Mouse (Mus musculus): Measurements from ENCODE around the gene Fam89b. TPM values are rescaled to one million over a fixed set of nuclear protein-coding genes. Genes with fewer than 3 reads are reported as not detected.

Gene Fam89b
- 167 and 176 TPM in 2 replicates for polyA plus RNA-seq (2012; ENCODE audit: insufficient read depth, insufficient read length, missing spikeins)

DNA sequence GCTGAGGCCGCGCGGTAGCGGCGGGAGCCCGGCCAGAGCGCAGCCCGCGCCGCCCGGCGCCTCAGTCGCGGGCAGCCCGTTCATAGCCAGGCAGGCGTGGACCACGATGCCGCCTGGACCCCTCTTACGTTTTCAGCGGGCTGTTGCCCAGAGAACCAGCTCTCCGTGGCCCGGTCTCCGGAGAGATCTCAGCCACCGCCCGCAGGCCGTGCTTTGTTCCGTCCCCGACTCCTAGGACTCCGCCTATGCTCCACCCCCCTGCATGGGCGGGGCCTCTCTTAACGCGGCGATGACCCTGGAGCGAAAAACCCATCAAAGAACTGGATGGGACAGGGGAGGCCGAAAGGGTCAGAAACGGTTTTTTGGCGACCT, at the start of gene Fam89b:
TSS of gene Fam89b (minus strand) at position 210 of the 372 bp plus-strand sequence.
- peak within 1 kb of the TSS; percentile 87 for H3K27ac ChIP-seq (ENCODE audit: insufficient read depth, low read depth, low read length)
- TF ChIP-seq CTCF (IDR thresholded peaks at IDR 0.05; ENCODE audit: low read depth, low read length) (no peak), POLR2A (IDR thresholded peaks at IDR 0.05; ENCODE audit: borderline replicate concordance, low read depth, low read length) (peak; percentile 93)
- peaks cover 14% of the 10 kb centered on the region; the same call in 1 of the 2 replicates for H3K4me1 ChIP-seq (ENCODE audit: control insufficient read depth, insufficient read depth, low read length)
- peak within 1 kb of the TSS; percentile 96 for H3K4me3 ChIP-seq (ENCODE audit: insufficient read depth, low read length)

DNA sequence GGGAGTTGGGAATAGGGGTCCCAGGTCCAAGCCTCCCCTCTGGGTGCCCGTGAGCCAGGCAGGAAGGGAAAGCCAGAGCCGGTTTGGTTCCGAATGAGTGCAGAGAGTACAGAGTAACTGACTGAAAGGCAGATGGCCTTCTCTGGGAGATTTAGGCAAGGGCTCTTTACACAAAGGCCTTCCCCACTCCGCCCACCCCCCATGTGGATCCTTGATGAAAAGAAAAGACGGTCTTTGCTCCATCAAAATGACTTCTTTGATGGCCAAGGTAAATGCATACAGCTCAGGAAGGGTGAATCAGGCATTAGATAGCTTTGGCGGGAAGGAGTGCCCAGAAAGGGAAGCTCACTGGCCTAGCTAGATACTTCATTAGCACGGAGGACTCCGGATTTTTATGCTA, 48.9 kb upstream of the Fam89b start:
- H3K4me1 ChIP-seq (ENCODE audit: control insufficient read depth, insufficient read depth, low read length): peaks cover 11% of the 10 kb centered on the region
- no peak overlapping the region for H3K4me3 ChIP-seq (ENCODE audit: insufficient read depth, low read length)
- no peak overlapping the region for H3K27ac ChIP-seq (ENCODE audit: insufficient read depth, low read depth, low read length)
- TF ChIP-seq CTCF (IDR thresholded peaks at IDR 0.05; ENCODE audit: low read depth, low read length): no peak

DNA sequence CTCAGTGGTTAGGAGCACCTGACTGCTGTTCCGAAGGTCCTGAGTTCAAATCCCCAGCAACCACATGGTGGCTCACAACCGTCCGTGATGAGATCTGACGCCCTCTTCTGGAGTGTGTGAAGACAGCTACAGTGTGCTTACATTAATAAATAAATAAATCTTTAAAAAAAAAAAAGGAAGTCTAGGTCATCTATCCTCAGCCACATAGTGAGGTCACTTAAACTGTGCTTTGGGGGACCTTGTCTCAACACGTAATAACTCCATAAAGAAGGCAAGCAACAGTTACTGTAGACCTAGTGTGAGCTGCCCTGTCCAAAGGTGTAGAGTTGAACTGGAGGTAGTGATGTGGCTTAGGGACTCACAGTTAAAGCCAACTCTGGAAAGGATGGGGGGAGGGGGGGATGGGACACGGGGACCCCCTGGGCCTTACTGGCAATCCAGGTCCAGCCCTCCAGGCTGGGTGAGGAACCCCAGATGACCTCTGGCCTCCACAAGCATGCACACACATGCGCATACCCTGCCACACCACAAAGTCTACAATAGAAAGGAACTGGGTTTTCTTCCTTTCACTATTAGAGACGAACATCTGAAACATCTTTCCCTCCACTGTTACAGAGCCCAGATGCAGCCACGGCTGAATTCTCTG, 48.1 kb upstream of the Fam89b start:
- H3K4me1 ChIP-seq (ENCODE audit: control insufficient read depth, insufficient read depth, low read length): peaks cover 11% of the 10 kb centered on the region
- TF ChIP-seq CTCF (IDR thresholded peaks at IDR 0.05; ENCODE audit: low read depth, low read length): peak; percentile 44; the same call in 1 of the 2 replicates
- TF ChIP-seq POLR2A (IDR thresholded peaks at IDR 0.05; ENCODE audit: borderline replicate concordance, low read depth, low read length): no peak
- H3K27ac ChIP-seq (ENCODE audit: insufficient read depth, low read depth, low read length): no peak overlapping the region
- no peak overlapping the region for H3K4me3 ChIP-seq (ENCODE audit: insufficient read depth, low read length)

DNA sequence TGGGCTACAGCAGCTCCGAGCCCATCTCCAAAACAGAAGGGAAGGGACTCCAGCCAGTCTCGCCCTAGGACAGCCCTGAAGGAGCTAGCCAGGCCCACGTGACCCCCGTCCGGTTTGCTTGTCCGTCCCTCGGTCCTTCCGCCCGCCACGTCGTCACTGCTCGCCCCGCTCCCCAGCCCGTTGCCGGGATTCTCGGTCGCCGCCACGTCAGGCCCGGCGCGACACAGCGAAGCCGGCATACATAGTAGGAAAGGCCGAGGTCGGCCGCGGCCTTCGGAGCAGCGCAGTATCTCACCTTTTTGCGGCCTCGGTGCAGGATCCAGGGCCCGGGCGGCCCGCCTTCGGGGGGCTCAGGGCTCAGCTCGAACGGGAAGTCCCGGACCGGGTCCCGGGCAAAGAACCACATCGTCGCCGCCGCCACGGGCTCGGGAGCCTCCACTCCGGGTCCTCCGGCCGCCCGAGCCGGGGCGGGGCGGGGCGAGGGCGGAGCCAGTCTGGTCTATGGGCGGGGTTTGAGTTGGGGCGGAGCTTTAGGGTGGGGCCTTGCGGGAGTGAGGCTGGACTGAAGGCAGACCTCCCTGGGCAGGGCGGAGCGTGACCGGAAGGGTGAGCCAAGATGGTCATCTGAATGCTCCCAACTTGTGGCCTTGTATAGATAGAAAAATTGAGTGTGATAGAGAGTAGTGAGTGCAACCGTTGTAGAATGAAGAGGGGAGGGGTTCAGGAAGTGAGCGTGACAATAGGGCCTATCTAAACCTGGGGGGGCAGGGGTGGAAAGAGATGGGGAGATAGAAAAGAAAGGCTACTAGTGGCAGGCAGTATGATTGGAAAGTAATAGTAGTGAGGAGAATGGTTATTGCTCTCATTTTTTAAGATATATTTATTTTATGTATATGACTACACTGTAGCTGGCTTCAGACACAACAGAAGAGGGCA, 41.7 kb upstream of the Fam89b start, which contains the start of gene Scyl1:
TSS of gene Scyl1 (minus strand) at position 495 of the 936 bp plus-strand sequence.
- TF ChIP-seq CTCF (IDR thresholded peaks at IDR 0.05; ENCODE audit: low read depth, low read length) (no peak), POLR2A (IDR thresholded peaks at IDR 0.05; ENCODE audit: borderline replicate concordance, low read depth, low read length) (no peak)
- Histone ChIP-seq H3K27ac (ENCODE audit: insufficient read depth, low read depth, low read length) (peak within 1 kb of the TSS; percentile 79), H3K4me3 (ENCODE audit: insufficient read depth, low read length) (peak within 1 kb of the TSS; percentile 80), H3K4me1 (ENCODE audit: control insufficient read depth, insufficient read depth, low read length) (peaks cover 8% of the 10 kb centered on the region)

DNA sequence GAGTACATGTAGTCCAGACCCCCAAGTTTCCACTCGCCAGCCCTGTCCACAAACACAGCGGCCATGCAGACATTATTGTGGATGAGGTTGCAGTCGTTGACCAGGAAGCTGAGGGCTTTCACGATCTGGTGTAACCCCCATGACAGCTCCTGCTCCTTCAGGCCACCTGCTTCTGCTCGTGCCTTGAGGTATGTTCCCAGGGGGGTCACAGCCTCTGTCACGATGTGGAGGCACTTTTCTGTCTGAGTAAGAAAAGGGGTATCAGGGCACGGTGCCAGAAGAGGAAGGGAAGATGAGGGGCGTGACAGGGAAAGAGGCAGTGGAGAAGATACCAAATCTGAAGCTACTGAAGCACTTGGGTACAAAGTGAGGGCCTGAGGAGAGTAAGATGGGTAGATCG, 40.9 kb upstream of the Fam89b start:
- peaks cover 8% of the 10 kb centered on the region for H3K4me1 ChIP-seq (ENCODE audit: control insufficient read depth, insufficient read depth, low read length)
- H3K4me3 ChIP-seq (ENCODE audit: insufficient read depth, low read length): peak overlapping the region; percentile 80
- H3K27ac ChIP-seq (ENCODE audit: insufficient read depth, low read depth, low read length): peak overlapping the region; percentile 79; the same call in 1 of the 2 replicates
- TF ChIP-seq CTCF (IDR thresholded peaks at IDR 0.05; ENCODE audit: low read depth, low read length) (no peak), POLR2A (IDR thresholded peaks at IDR 0.05; ENCODE audit: borderline replicate concordance, low read depth, low read length) (no peak)

DNA sequence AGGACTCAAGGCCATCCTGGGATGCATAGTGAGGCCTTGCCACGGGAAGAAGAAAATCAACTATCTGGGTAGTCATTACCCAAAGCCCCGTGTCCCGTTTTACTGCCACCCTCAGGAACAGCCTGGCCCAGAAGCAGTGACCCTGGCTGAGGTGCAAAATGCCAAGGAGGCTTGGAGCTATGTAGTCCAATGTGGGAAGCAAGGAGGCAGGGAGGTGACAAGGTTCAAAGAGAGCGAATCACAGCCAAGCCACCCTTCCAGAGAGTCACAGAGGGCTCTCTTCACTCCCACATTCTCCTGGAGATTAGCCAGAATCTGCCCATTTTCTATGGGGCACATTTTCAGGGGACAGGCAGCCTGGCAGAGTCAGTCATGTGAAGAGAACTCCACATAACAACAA, 37.8 kb upstream of the Fam89b start:
- Histone ChIP-seq H3K4me3 (ENCODE audit: insufficient read depth, low read length) (no peak overlapping the region), H3K4me1 (ENCODE audit: control insufficient read depth, insufficient read depth, low read length) (peaks cover 8% of the 10 kb centered on the region), H3K27ac (ENCODE audit: insufficient read depth, low read depth, low read length) (no peak overlapping the region)
- TF ChIP-seq POLR2A (IDR thresholded peaks at IDR 0.05; ENCODE audit: borderline replicate concordance, low read depth, low read length) (no peak), CTCF (IDR thresholded peaks at IDR 0.05; ENCODE audit: low read depth, low read length) (no peak)

DNA sequence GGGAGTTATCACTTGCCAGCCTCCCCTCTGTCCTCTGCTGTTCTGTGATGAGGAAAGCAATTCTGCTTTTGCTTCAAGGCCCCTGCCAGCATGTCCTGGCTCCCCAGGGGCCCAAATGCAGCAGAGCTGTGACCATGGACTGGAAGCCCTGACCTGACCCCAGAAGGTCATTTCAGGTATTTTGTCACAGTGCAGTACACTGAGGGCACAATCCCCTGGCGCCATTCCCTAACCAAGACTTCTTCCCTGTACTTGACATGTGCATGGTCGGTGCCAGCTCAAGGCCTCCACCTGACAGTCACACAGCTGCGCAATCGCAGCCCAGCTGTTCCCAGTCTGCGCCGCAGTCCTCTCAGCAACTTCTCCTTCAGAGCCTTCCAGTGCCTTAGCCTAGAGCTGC, 33.7 kb upstream of the Fam89b start:
- Histone ChIP-seq H3K4me3 (ENCODE audit: insufficient read depth, low read length) (no peak overlapping the region), H3K27ac (ENCODE audit: insufficient read depth, low read depth, low read length) (no peak overlapping the region), H3K4me1 (ENCODE audit: control insufficient read depth, insufficient read depth, low read length) (no peaks in the 10 kb centered on the region)
- no peak for TF ChIP-seq CTCF (IDR thresholded peaks at IDR 0.05; ENCODE audit: low read depth, low read length)
- no peak for TF ChIP-seq POLR2A (IDR thresholded peaks at IDR 0.05; ENCODE audit: borderline replicate concordance, low read depth, low read length)

DNA sequence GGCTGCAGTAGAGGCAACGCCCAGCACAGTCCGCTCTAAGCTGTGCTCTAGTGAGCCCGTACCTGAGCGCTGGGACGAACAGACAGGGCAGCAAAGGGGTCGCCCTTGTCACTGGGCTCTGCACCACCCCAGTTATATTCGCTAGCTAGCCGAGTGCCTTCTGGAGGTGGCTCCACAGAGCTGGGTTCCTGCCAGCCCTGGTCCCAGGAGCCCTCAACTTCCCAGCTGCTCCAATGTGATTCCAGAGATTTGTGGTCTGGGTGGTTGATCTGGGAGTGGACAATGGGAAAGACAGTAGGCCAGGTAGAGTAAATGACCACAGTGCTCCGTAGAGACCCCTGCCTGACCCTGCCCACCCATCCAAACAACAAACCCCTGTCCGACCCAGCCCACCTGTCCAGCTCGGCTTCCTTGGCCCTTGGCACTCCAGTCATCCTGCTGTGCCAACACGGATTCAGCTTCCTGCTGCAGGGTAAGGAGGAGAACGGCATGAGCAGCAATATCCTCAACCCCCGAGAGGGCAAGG, 29.5 kb upstream of the Fam89b start:
- no peak for TF ChIP-seq POLR2A (IDR thresholded peaks at IDR 0.05; ENCODE audit: borderline replicate concordance, low read depth, low read length)
- TF ChIP-seq CTCF (IDR thresholded peaks at IDR 0.05; ENCODE audit: low read depth, low read length): no peak
- H3K27ac ChIP-seq (ENCODE audit: insufficient read depth, low read depth, low read length): no peak overlapping the region
- H3K4me1 ChIP-seq (ENCODE audit: control insufficient read depth, insufficient read depth, low read length): no peaks in the 10 kb centered on the region

DNA sequence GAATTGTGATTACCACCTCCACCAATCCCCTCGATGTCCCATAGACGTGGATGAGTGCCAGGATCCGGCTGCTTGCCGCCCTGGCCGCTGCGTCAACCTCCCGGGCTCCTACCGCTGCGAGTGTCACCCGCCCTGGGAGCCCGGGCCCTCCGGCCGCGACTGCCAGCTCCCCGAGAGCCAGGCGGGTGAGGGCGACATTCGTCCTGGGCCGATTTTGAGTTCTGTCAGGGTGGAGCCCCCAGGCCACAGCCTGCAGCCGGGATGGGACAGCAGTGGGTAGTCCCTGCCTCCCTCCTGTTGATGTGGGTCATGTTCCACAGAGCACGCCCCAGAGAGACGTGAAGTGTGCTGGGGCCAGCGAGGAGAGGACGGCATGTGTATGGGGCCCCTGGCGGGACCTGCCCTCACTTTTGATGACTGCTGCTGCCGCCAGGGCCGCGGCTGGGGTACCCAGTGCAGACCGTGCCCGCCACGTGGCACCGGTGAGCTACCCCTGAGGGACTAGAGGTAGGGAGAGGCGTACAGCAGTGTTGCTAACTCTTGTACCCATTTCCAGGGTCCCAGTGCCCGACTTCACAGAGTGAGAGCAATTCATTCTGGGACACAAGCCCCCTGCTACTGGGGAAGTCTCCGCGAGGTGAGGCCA, 27.7 kb upstream of the Fam89b start:
- Histone ChIP-seq H3K4me1 (ENCODE audit: control insufficient read depth, insufficient read depth, low read length) (no peaks in the 10 kb centered on the region), H3K4me3 (ENCODE audit: insufficient read depth, low read length) (no peak overlapping the region), H3K27ac (ENCODE audit: insufficient read depth, low read depth, low read length) (no peak overlapping the region)
- TF ChIP-seq POLR2A (IDR thresholded peaks at IDR 0.05; ENCODE audit: borderline replicate concordance, low read depth, low read length) (no peak), CTCF (IDR thresholded peaks at IDR 0.05; ENCODE audit: low read depth, low read length) (no peak)

More for the DNA sequence above, 29.5 kb upstream of the Fam89b start:
- no peak overlapping the region for H3K4me3 ChIP-seq (ENCODE audit: insufficient read depth, low read length)

Measured in bone marrow macrophage, adult 2 months (primary cell).